In the genomic region with DNA sequence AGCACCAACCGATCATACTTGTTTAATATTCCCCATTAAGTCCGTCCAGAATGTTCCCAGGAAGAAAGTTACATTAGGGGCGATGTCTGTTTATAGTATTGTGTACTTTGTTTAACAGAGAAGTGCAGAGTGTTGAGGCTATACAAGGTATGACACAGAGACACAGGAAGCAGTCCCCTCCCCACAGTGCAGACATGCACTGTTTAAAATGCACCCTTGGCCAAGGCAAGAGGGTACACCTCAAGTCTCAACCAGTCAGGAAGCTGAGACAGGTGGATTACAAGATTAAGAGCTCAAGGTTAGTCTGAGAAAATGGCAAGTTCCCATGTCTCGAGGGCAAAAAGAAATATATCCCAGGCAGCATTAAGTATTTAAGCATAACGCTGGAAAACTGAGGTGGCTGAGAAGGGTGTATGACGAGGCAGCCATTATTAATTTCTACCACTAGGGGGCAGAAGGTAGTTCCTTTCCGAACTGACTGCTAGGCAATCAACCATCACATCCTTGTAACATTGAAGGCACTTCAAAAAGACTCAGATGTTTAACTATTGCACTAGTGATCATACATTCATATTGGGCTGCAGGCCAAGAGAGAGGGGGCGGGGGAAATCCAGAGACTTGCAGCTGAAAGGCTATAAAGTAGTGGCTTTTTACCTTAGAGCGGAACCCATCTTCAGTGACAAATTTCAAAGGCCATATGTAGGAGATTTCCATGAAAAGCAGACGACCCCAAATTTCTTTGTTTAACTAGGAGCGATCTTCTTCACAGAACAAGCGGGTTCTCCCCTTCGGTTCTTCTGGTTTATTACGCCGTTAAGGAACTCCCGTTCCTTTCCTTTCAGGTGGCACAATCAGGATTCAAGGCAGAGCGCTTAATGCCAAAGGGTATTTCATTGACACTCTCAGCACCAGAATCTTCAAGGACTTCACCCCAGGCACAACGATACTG, we compare ENCODE assay signal across 10 mouse cellular contexts. TPM values are rescaled to one million over a fixed set of nuclear protein-coding genes. Genes with fewer than 3 reads are reported as not detected.
DNase-seq lines count a peak whose midpoint lies in the region; ATAC-seq and TF ChIP-seq lines count a peak whose summit lies in the region.
"Had no signal": no experiment of that assay in that cellular context is flagged by ENCODE, and none has a peak within 500 bp of the region (broad histone marks: within the 10 kb centered on the region; RNA-seq: fewer than 3 reads in every experiment).

No protein-coding gene starts in this region.

- peak; percentile 40; the same call in 1 of the 2 replicates for ATAC-seq in forebrain, embryonic 12.5 days (ENCODE audit: low FRiP score)
- peak; percentile 53; the same call in 1 of the 2 replicates for ATAC-seq in intestine, embryonic 16.5 days
- peak; percentile 75 for ATAC-seq in liver, embryonic 11.5 days (replicated peaks; ENCODE audit: low FRiP score)
- ATAC-seq in midbrain, postnatal 0 days (ENCODE audit: low FRiP score) = no peak

- H3K9ac ChIP-seq in forebrain, embryonic 12.5 days = no peak overlapping the region
- no peak overlapping the region for H3K9ac ChIP-seq in intestine, embryonic 16.5 days (ENCODE audit: low read depth, low read length)
- H3K9ac ChIP-seq in liver, embryonic 11.5 days (ENCODE audit: low read depth, low read length) = no peak overlapping the region
- H3K9ac ChIP-seq in midbrain, postnatal 0 days (replicated peaks; ENCODE audit: low read length, poor library complexity, severe bottlenecking) = no peak overlapping the region

- peak; percentile 11 to 55 for DNase-seq in layer of hippocampus, adult 18-20 months (ENCODE audit: low spot score in 2 of 2)
- DNase-seq in layer of hippocampus, adult 9-10 months (ENCODE audit: low spot score) = no peak
- peak; percentile 38 for DNase-seq in brain, adult 2 months (ENCODE audit: low read depth, low spot score)
- no peak for DNase-seq in liver, embryonic 11.5 days (ENCODE audit: low spot score)
- peak; percentile 72 for DNase-seq in midbrain, postnatal 0 days (ENCODE audit: low spot score)
- DNase-seq in urinary bladder, adult 18-20 months (ENCODE audit: low spot score in 2 of 2) = no peak

- peak; percentile 84 for TF ChIP-seq CTCF in midbrain, postnatal 0 days (IDR thresholded peaks at IDR 0.05)

- 47% methylated on average over 18 of the region's 18 CpGs for WGBS in forebrain, embryonic 12.5 days
- WGBS in intestine, embryonic 16.5 days = 60% methylated on average over 18 of the region's 18 CpGs
- 66% methylated on average over 18 of the region's 18 CpGs for WGBS in liver, embryonic 11.5 days
- 54% methylated on average over 18 of the region's 18 CpGs for WGBS in midbrain, postnatal 0 days

- no peak overlapping the region for H3K4me3 ChIP-seq in forebrain, embryonic 12.5 days (replicated peaks)
- H3K4me3 ChIP-seq in intestine, embryonic 16.5 days (ENCODE audit: low read length) = no peak overlapping the region
- H3K4me3 ChIP-seq in liver, embryonic 11.5 days (ENCODE audit: low read depth, low read length) = no peak overlapping the region
- no peak overlapping the region for H3K4me3 ChIP-seq in midbrain, postnatal 0 days (ENCODE audit: low read depth, low read length)

- peak overlapping the region; percentile 63; the same call in 1 of the 2 replicates for H3K27ac ChIP-seq in forebrain, embryonic 12.5 days
- H3K27ac ChIP-seq in intestine, embryonic 16.5 days (ENCODE audit: low read length) = no peak overlapping the region
- no peak overlapping the region for H3K27ac ChIP-seq in liver, embryonic 11.5 days (ENCODE audit: low read depth, low read length)
- H3K27ac ChIP-seq in midbrain, postnatal 0 days (ENCODE audit: low read depth, low read length) = no peak overlapping the region

- H3K4me1 ChIP-seq in forebrain, embryonic 12.5 days = peaks cover 40% of the 10 kb centered on the region
- H3K4me1 ChIP-seq in intestine, embryonic 16.5 days (ENCODE audit: control insufficient read depth, insufficient read depth, low read length) = peaks cover 7% of the 10 kb centered on the region
- H3K4me1 ChIP-seq in liver, embryonic 11.5 days (replicated peaks; ENCODE audit: control insufficient read depth, insufficient read depth, low read length) = peaks cover 11% of the 10 kb centered on the region
- H3K4me1 ChIP-seq in midbrain, postnatal 0 days (ENCODE audit: insufficient read depth, low read length) = no peaks in the 10 kb centered on the region

- no peaks in the 10 kb centered on the region for H3K36me3 ChIP-seq in forebrain, embryonic 12.5 days (replicated peaks)
- no peaks in the 10 kb centered on the region for H3K36me3 ChIP-seq in intestine, embryonic 16.5 days (ENCODE audit: control insufficient read depth, insufficient read depth, low read length)
- H3K36me3 ChIP-seq in liver, embryonic 11.5 days (ENCODE audit: control insufficient read depth, insufficient read depth, low read length) = no peaks in the 10 kb centered on the region
- no peaks in the 10 kb centered on the region for H3K36me3 ChIP-seq in midbrain, postnatal 0 days (ENCODE audit: insufficient read depth, low read length)

- no peak overlapping the region for H3K4me2 ChIP-seq in forebrain, embryonic 12.5 days
- no peak overlapping the region for H3K4me2 ChIP-seq in intestine, embryonic 16.5 days (ENCODE audit: low read depth, low read length)
- H3K4me2 ChIP-seq in liver, embryonic 11.5 days = no peak overlapping the region
- H3K4me2 ChIP-seq in midbrain, postnatal 0 days (ENCODE audit: low read depth, low read length, poor library complexity, severe bottlenecking) = no peak overlapping the region

- H3K27me3 ChIP-seq in forebrain, embryonic 12.5 days = peaks cover 33% of the 10 kb centered on the region
- no peaks in the 10 kb centered on the region for H3K27me3 ChIP-seq in intestine, embryonic 16.5 days (replicated peaks; ENCODE audit: control insufficient read depth, insufficient read depth, low read length)
- H3K27me3 ChIP-seq in liver, embryonic 11.5 days (replicated peaks; ENCODE audit: control insufficient read depth, insufficient read depth, low read length) = no peaks in the 10 kb centered on the region
- peaks cover 7% of the 10 kb centered on the region; the same call in 1 of the 2 replicates for H3K27me3 ChIP-seq in midbrain, postnatal 0 days (ENCODE audit: insufficient read depth, low read length)

- no peaks in the 10 kb centered on the region for H3K9me3 ChIP-seq in forebrain, embryonic 12.5 days
- H3K9me3 ChIP-seq in intestine, embryonic 16.5 days (ENCODE audit: control insufficient read depth, low read length) = no peaks in the 10 kb centered on the region
- H3K9me3 ChIP-seq in liver, embryonic 11.5 days (ENCODE audit: control insufficient read depth, low read length) = no peaks in the 10 kb centered on the region
- H3K9me3 ChIP-seq in midbrain, postnatal 0 days (ENCODE audit: low read length) = no peaks in the 10 kb centered on the region

RNA-seq across cellular contexts. Expression of a gene that starts 27.8 kb away (rescaled TPM):
- not detected for total RNA-seq in layer of hippocampus, adult 18-20 months (2021)
- polyA plus RNA-seq in forebrain, embryonic 12.5 days (2016; fragmentation: Nextera tagmentation; extraction: Ambion mirVana) = not detected in 2 replicates
- polyA plus RNA-seq in intestine, embryonic 16.5 days (2015; fragmentation: Nextera tagmentation; extraction: Ambion mirVana) = not detected in 2 replicates
- polyA plus RNA-seq in liver, embryonic 11.5 days (2014; fragmentation: Nextera tagmentation; extraction: Ambion mirVana) = not detected in 2 replicates
- not detected in 2 replicates for total RNA-seq in midbrain, postnatal 0 days (2014; rRNA removed)
- polyA plus RNA-seq in midbrain, postnatal 0 days (2015; fragmentation: Nextera tagmentation; extraction: Ambion mirVana) = not detected in 2 replicates
- total RNA-seq: adrenal gland, adult 18-20 months; layer of hippocampus, postnatal 25 days had no signal

Comparison
In these comparisons a context has a peak if more than half of its experiments do, and no peak if none do; other contexts are left out.
1. DNase-seq: peak in layer of hippocampus, adult 18-20 months (2 of 2), brain, adult 2 months (single experiment) and midbrain, postnatal 0 days (single experiment); none in layer of hippocampus, adult 9-10 months (single experiment), liver, embryonic 11.5 days (single experiment) and urinary bladder, adult 18-20 months (0 of 2).